Mouse (Mus musculus): ENCODE results near the gene Olfr351.

Olfr351 gene

DNA sequence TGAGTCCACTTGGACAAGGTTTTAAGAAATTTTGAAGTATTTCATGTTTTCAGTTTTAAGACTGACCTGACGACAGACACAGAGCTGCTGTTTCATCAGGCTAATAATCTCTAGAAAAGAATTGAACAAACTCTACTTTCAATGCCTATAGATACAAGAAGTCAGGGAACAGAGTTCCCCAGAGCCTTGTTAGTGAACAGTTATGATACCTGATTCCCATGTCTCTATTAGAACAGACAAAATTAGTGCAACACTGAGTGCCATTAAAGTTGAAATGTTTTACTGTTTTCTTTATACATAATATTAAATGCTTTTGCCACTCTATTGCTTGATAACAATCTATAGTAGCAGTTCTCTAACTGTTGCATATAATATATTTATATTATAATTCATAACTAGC is at the start of gene Olfr351:
Gene Olfr351, minus strand, starts transcription at position 101 of the 400 bp plus-strand sequence.
- DNase-seq, result no peak

DNA sequence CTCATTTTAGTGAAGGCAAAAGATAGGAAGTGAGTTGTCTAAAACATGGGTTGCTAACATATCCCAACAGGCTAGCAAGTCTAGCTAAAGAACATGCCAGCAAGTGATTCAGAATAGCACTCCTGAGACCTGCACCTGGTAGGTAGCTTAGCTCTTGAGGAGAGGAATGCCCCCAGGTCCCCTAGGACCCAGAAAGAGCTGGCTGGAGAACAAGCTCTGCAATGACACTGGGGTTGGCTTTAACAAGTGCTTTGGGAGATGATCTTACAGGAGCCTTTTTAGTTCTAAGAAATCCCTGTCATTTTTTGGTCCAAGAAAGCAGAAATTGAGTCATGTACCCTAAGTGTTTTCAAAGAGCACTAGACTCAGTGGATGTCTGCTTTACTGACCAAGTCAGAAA is 42.9 kb upstream of the Olfr351 start, which contains the start of gene Olfr354:
Gene Olfr354, plus strand, starts transcription at position 301 of the 400 bp plus-strand sequence.
- no peak for DNase-seq

DNA sequence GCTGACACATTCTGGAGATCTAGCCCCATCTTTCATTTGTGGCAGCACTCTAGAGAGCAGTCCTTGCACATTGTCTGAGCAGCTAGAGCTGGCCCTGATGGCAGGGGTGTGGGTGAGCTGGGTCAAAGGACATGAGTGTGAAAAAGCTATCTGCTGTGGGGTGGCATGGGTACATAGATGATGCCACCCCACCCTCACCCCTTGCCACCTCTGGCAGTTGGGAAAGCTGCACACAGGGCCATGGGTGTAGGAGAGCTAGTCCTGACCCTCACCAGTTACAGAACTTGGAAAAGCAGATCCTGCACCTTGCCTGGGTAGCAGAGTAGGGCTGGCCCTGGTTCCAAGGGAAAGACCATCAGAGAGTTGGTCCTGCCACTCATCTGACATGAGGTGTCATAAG is 34.7 kb upstream of the Olfr351 start:
- DNase-seq, result no peak

DNA sequence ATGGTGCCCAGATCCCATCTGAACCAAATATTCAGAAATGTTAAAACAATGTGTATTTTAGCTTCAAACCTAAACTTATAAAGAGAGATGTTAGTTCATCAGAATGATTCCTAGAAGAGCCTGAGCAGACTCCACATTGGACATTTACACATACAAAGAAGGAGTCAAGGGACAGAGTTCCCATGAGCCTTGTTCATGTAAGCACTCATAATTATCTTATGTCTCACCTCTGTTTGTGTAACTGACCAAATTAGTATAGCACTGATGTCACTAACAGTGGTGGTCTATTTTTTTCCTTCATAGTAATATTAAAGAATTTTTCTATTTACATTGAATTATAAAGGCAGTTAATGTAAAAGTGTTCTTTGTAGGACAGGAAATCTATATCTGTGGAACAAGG is 30.4 kb upstream of the Olfr351 start, which contains the start of gene Olfr353:
Gene Olfr353, minus strand, starts transcription at position 101 of the 400 bp plus-strand sequence.
- DNase-seq, result no peak

DNA sequence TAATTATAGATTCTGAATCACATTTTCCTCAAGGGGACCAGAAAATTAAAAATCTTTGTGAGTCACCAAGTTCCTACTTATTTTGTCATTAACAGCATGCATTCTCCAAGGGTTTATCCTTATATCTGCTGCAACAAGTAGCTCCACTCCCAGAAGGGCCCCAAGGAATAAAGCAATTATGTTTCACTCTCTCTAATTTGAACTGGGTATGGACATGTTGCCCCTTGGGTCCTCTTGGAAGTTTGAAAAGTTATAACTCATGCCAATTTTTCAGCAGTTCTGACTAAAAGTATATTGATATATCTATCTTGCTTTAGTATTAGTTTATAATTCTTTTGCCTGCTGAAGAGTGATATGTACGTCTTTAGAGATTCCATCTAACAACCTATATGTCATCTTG is 5.7 kb upstream of the Olfr351 start, which contains the start of gene Olfr352:
Gene Olfr352, plus strand, starts transcription at position 301 of the 400 bp plus-strand sequence.
- no peak for DNase-seq

DNA sequence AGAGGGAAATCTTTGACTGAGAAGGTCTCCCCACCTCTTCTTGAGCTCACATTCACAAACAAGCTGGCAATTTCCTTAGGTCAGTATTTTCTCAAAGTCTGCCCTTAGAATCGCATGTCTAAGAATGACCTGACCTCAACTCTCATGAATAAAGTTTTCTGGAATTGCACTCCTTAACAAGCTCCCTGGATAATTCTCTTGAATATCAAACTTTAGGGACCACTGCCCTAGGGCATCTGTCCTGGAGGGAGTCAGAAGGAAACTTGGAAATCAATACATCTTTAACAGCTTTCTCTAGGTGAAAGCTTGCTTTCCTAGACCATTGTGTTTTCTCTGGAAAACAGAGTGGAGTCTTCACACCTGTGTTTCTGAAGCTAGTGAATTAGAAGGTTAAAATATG is 16.4 kb downstream of the Olfr351 start, which contains the start of gene Olfr350:
Gene Olfr350, plus strand, starts transcription at position 301 of the 400 bp plus-strand sequence.
- DNase-seq, result no peak

DNA sequence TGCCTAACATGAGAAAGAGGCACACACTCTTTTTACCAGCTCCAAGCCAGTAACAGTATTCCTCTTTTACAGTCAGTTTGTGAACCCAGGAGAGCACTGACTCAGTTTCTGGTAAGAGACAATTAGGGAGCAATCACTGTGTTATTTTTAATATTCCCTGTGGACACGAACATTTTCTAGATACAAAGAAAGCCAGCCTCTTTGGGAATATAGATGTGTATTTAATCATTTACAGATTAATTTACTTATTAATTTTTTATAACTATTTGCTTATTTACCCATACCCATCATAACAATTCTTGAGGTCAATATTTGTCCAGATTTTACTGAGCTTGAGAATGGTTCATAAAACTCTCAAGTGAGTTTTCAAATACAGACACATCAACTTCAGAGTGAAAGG is 45.5 kb downstream of the Olfr351 start, which contains the start of gene Olfr3:
Gene Olfr3, minus strand, starts transcription at position 101 of the 400 bp plus-strand sequence.
- DNase-seq, result no peak

Measured in cerebellum, adult 9-10 months (tissue).